Mouse (Mus musculus) hindbrain, embryonic 11.5 days (tissue): ENCODE data around the gene 4930442H23Rik. TPM values are rescaled to one million over a fixed set of nuclear protein-coding genes. Genes with fewer than 3 reads are reported as not detected.

Experiments
- ATAC-seq: fragments of 200-750 bp; cut with Nextera tagmentation; 2 replicates; pipeline ENCODE4 v1.8.0; 2017; ENCODE audit warnings: mild to moderate bottlenecking, moderate TSS enrichment, moderate library complexity; ENCODE audit not compliant: low FRiP score
- DNase-seq: peaks from one replicate; pipeline ENCODE4 v3.0.0-alpha.2; 2015; ENCODE audit warnings: low spot score
- H3K27ac ChIP-seq: fragments of 300-500 bp; sonication (generic); 2 replicates; pipeline ENCODE4 v1.5.1; 2014; ENCODE audit warnings: mild to moderate bottlenecking, low read depth, low read length
- H3K27me3 ChIP-seq: fragments of 300-500 bp; sonication (generic); 2 replicates; pipeline ENCODE4 v1.6.1; 2014; ENCODE audit warnings: mild to moderate bottlenecking, low read length, moderate library complexity, mixed read lengths; ENCODE audit not compliant: control insufficient read depth, insufficient read depth
- H3K36me3 ChIP-seq: fragments of 300-500 bp; sonication (generic); 2 replicates; pipeline ENCODE4 v1.6.1; 2014; ENCODE audit warnings: mild to moderate bottlenecking, low read length, moderate library complexity, mixed read lengths; ENCODE audit not compliant: control insufficient read depth, insufficient read depth
- H3K4me1 ChIP-seq: fragments of 300-500 bp; sonication (generic); replicated peaks from 2 replicates; pipeline ENCODE4 v1.6.1; 2014; ENCODE audit warnings: low read length, mixed read lengths; ENCODE audit not compliant: control insufficient read depth, insufficient read depth
- H3K4me2 ChIP-seq: fragments of 300-500 bp; sonication (generic); replicated peaks from 2 replicates; pipeline ENCODE4 v1.6.1; 2014; ENCODE audit warnings: mild to moderate bottlenecking, low read depth, low read length
- H3K4me3 ChIP-seq: fragments of 300-500 bp; sonication (generic); 2 replicates; pipeline ENCODE4 v1.5.1; 2014; ENCODE audit warnings: low read depth, low read length
- H3K9ac ChIP-seq: fragments of 300-500 bp; sonication (generic); 2 replicates; pipeline ENCODE4 v1.6.1; 2014; ENCODE audit warnings: low read depth, low read length
- H3K9me3 ChIP-seq: fragments of 300-500 bp; sonication (generic); 2 replicates; pipeline ENCODE4 v1.6.1; 2016; ENCODE audit warnings: low read length; ENCODE audit not compliant: control insufficient read depth
- WGBS: fragments of 180-500 bp; shearing (Covaris S2); extraction: QIAGEN DNeasy Blood & Tissue Kit; methylation state at CpG from one replicate; pipeline ENCODE4 v1.1.7; 2014; 5-methylcytosine and 5-hydroxymethylcytosine counted together
- polyA plus RNA-seq: library from polyadenylated mRNA; unstranded; fragments of >200 nt; fragmentation: Nextera tagmentation; extraction: Ambion mirVana; gene quantifications from 2 replicates; pipeline ENCODE4 v1.2.1, GENCODE M21; 2014

4930442H23Rik gene
- polyA plus RNA-seq, 1 experiment from 2014 or later, result not detected

DNA sequence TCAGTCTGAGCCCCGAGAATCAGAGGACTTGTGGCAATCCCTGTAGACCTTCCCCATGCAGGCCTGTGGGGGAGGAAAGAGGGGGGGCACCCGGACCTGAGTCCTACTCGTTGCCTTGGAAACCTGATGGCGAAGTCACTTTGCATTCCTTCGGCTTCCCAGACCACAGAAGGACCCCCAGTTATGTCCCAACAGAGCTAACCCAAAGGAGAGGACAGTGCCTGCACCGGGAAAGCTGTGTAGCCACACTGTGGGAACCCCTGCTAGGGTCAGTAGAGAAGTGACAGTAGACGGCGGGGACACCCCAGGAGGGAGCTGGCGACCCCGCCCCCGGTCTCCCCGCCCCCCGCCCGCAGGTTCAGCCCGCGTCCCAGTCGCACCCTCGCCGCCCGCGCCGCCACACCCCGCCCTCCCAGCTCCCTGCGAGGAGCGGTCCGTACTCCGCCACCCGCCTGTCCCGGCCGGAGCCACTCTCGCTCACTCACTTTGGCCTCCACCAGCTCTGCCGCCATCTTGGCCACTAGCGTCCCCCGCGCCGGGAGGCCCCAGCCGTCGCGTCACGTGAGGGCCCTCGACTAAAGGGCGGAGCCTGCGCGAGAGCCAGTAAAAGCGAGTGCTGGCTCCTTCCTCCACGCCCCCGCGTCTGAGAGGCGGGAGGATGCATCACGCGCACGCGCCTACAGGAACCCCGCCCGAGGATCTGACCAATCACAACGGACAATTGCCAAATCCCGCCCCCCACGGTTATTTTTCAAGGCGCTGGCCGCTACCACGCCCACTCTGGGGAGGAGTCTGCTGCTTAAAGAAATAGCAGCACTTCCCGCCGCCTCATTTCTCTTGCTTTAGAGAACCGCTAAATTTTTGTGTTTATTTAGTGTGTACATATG, 16.2 kb downstream of the 4930442H23Rik start, which contains the start of gene Pias4:
Gene Pias4, minus strand, starts transcription at position 724 of the 887 bp plus-strand sequence.
- under 1% methylated on average over 63 of the region's 64 CpGs for WGBS
- Histone ChIP-seq H3K9ac (peak within 1 kb of the TSS; percentile 82), H3K36me3 (0 out of 2 replicates have a peak, but pooled peaks cover 2% of the 10 kb centered on the region), H3K4me3 (peak within 1 kb of the TSS; percentile 95), H3K27ac (peak within 1 kb of the TSS; percentile 24; the same call in 1 of the 2 replicates), H3K27me3 (no peaks in the 10 kb centered on the region), H3K4me2 (peak within 1 kb of the TSS; percentile 66), H3K9me3 (no peaks in the 10 kb centered on the region), H3K4me1 (0 out of 2 replicates have a peak, but pooled peaks cover 3% of the 10 kb centered on the region)
- peak; percentile 92 for ATAC-seq
- peak; percentile 100 for DNase-seq

DNA sequence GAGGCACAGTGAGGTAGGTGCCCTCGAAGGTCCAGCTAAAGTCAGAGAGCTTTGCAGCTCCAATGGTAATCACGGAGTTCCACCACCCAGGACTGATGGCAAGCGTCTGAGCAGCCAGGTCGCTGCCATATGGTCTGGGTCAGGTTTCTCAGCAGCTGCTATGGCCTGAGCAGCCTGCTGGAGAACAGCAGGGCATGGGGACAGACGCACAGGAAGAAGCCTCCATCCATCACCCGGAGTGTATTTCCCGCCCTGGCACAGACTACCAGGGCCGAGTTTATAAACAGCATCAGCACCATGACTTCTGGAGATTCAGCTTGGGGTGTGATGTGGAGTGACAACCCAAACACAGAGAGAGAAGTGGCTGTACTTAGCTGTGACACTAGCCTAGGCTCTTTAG, 18.5 kb downstream of the 4930442H23Rik start:
- 78% methylated on average over 8 of the region's 8 CpGs for WGBS
- ATAC-seq (no peak), DNase-seq (no peak)
- Histone ChIP-seq H3K27me3 (no peaks in the 10 kb centered on the region), H3K9me3 (no peaks in the 10 kb centered on the region), H3K27ac (no peak overlapping the region), H3K4me1 (0 out of 2 replicates have a peak, but pooled peaks cover 3% of the 10 kb centered on the region), H3K9ac (no peak overlapping the region), H3K4me3 (no peak overlapping the region), H3K4me2 (no peak overlapping the region), H3K36me3 (peaks cover 8% of the 10 kb centered on the region; the same call in 1 of the 2 replicates)

DNA sequence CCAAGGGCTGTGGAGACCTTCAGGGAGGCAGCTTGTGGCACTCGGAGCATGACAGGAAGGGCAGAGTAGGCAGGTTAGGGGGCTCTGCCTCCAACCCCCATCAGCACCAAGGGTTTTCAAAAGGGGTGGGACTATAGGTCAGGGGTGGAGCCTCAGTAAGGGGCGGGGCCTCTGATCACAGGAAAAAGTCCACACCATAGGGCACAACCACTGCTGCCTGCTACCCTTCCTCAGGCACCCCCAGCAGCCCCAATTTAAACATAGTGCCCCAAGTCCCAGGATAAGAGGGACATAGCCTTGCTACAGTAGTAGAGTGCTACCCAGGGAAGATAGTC, 21.4 kb downstream of the 4930442H23Rik start:
- Histone ChIP-seq H3K27me3 (no peaks in the 10 kb centered on the region), H3K9ac (no peak overlapping the region), H3K36me3 (peaks cover 13% of the 10 kb centered on the region; the same call in 1 of the 2 replicates), H3K4me2 (no peak overlapping the region), H3K27ac (peak overlapping the region; percentile 58), H3K4me3 (no peak overlapping the region), H3K9me3 (no peaks in the 10 kb centered on the region), H3K4me1 (0 out of 2 replicates have a peak, but pooled peaks cover 3% of the 10 kb centered on the region)
- WGBS, result 75% methylated on average over 2 of the region's 2 CpGs
- DNase-seq (no peak), ATAC-seq (0 out of 2 replicates have a peak, but pooled peaks have one; percentile 7)

DNA sequence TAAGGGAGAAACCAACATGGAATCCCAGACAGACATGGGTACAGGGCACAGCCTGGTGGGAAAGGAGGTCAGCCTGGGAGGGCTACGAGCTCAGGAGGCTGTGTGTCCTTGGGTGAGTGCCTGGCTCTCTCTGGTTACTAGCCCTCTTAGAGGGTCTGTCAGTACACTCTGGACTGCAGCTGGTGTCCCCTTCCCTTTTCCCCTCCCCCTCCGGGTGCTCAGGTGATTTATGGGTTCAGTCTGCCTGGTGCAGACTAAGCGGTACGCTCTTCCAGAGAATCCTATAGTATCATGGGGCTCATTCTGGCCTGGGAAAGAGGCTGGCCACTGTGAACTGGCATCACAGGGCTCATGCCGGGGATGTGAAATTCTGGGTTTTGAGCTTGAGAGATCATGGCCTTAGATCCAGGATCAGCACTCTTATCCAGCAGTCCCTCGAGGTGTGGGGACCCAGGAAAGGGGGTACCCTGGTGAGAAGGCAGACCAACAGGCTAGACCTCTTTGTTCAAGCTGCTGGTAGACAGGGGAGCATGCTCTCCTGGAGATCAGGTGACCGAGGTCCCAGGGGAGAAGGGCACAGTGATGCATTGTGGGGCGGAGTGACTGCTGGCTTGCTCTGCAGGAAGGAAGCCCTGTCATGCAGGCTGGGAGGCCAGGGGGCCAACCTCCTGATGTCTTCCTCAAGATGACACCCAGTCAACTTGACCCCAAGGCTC, 21.9 kb downstream of the 4930442H23Rik start:
- Histone ChIP-seq H3K4me1 (0 out of 2 replicates have a peak, but pooled peaks cover 1% of the 10 kb centered on the region), H3K9me3 (no peaks in the 10 kb centered on the region), H3K36me3 (peaks cover 18% of the 10 kb centered on the region; the same call in 1 of the 2 replicates), H3K9ac (no peak overlapping the region), H3K27me3 (no peaks in the 10 kb centered on the region), H3K27ac (peak overlapping the region; percentile 58), H3K4me3 (no peak overlapping the region), H3K4me2 (no peak overlapping the region)
- WGBS, result 88% methylated on average over 8 of the region's 8 CpGs
- ATAC-seq, result peak; percentile 65
- no peak for DNase-seq

DNA sequence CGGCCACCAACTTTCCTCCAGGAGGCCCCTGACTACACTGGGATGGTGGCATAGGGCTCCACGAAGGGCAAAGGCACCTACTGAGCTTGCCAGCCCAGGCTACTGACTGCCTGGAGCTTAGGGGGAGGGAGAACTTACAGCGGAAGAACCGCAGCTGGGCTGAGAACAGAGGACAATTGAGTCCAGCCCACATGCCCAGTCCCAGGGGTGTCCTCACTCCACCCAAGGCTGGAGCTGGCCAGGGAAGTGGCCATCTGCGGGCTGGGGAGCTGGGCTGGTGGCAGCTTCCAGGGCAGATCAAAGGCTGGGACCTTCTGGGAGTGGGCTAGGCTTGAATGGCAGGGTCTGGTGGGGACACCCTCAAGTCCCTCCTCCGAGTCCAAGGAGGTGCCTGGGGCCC, 28.9 kb downstream of the 4930442H23Rik start:
- Histone ChIP-seq H3K36me3 (peaks cover 26% of the 10 kb centered on the region), H3K4me1 (no peaks in the 10 kb centered on the region), H3K27ac (no peak overlapping the region), H3K4me2 (no peak overlapping the region), H3K27me3 (no peaks in the 10 kb centered on the region), H3K9ac (no peak overlapping the region), H3K9me3 (no peaks in the 10 kb centered on the region), H3K4me3 (no peak overlapping the region)
- DNase-seq (no peak), ATAC-seq (no peak)
- 87% methylated on average over 6 of the region's 6 CpGs for WGBS

DNA sequence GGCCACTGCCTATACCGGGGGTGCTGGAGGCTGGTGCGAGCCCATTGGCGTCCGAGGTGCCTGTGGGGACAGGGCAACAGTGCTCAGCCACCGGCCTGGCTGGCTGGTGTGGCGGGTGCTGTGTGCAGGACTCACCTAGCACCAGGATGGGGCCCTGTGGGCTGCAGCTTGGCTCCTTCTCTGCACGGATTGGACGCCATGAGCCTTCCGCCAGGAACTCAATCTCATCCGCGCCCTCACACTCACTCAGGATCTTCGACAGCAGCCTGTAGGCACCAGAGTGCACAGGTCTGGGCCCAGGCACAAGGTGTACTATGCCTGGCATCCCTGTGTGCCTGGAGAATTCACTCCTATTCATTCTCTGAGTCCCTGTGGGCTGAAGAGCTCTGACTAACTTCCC, 29.3 kb downstream of the 4930442H23Rik start:
- no peak for DNase-seq
- Histone ChIP-seq H3K36me3 (peaks cover 26% of the 10 kb centered on the region), H3K9me3 (no peaks in the 10 kb centered on the region), H3K4me3 (no peak overlapping the region), H3K27ac (no peak overlapping the region), H3K4me1 (no peaks in the 10 kb centered on the region), H3K27me3 (no peaks in the 10 kb centered on the region), H3K4me2 (no peak overlapping the region), H3K9ac (no peak overlapping the region)
- ATAC-seq, result no peak
- 90% methylated on average over 12 of the region's 12 CpGs for WGBS

DNA sequence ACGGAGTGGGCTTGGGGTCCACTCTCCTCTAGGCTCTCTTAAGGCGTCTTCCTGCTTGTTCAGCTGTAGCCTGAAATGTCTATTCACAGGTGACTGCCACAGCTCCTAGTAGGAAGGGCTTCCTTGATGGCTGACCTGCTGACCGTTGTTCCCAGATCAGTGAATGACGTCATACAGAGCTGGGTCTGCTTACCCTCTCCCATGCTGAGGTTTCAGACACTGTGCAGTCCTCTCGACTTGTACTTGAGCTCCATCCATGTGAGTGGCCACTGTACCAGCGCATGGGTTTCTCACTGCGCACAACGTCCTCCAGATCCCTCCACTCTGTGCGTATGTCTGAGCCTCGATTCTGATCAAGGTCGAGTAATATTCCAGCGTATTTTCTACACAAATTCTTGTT, 31.0 kb downstream of the 4930442H23Rik start:
- Histone ChIP-seq H3K27ac (no peak overlapping the region), H3K4me2 (no peak overlapping the region), H3K9me3 (no peaks in the 10 kb centered on the region), H3K9ac (no peak overlapping the region), H3K4me3 (no peak overlapping the region), H3K27me3 (no peaks in the 10 kb centered on the region), H3K4me1 (no peaks in the 10 kb centered on the region), H3K36me3 (peaks cover 32% of the 10 kb centered on the region)
- ATAC-seq (no peak), DNase-seq (no peak)
- 74% methylated on average over 12 of the region's 12 CpGs for WGBS

DNA sequence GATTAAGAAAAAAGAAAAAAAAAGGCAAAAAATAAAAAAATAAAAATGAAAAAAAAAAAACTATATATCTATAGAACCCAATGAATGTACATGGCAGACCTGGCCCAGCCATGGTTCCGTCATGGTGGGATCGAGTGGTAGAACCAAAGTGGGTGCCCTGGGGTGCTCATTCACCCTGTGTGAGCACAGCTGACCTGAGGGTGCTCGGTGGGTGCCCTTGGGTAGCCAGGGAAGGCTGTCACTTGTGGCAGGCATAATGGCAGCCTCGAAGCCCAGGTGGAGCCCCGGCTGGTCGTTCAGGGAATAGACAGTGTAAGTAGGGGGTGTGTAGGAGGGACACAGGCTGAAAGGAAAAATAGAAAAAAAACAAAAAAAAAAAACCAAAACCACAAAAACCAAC, 32.4 kb downstream of the 4930442H23Rik start:
- H3K9me3 ChIP-seq, result no peaks in the 10 kb centered on the region
- no peak overlapping the region for H3K4me2 ChIP-seq
- ATAC-seq, result no peak
- H3K4me3 ChIP-seq, result no peak overlapping the region
- no peak for DNase-seq
- H3K27me3 ChIP-seq, result no peaks in the 10 kb centered on the region
- peaks cover 33% of the 10 kb centered on the region for H3K36me3 ChIP-seq
- 74% methylated on average over 6 of the region's 6 CpGs for WGBS
- no peaks in the 10 kb centered on the region for H3K4me1 ChIP-seq
- no peak overlapping the region for H3K27ac ChIP-seq
- H3K9ac ChIP-seq, result no peak overlapping the region
